Mouse (Mus musculus): ENCODE measurements at regions not wholly inside any gene's neighbourhood (a gene's known extent, or its start where the extent isn't known, plus 50 kb on each side); places are given as distances from the start of the nearest gene placed in this dataset.
A peak's percentile ranks its signal among the peaks of the same experiment; 100 is the strongest.

DNA sequence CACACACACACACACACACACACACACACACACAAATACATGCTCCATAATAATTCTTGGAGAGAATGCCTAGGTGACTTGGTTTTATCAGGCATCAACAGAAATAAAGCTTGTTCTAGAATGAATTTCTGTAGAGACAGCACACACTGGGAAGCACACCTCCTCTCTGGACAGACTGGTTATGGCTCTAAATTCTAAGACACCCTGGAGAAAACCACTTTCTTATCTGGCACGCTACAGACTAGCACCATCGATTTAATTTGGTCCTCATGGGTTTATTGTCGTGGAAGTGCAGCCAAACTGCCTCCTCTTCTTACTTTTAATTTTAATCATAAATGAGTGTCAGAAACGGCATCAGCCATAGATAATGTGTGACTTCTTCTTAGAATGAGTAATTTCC is 422.8 kb upstream of the Adgrl2 start:
- no peak for DNase-seq

DNA sequence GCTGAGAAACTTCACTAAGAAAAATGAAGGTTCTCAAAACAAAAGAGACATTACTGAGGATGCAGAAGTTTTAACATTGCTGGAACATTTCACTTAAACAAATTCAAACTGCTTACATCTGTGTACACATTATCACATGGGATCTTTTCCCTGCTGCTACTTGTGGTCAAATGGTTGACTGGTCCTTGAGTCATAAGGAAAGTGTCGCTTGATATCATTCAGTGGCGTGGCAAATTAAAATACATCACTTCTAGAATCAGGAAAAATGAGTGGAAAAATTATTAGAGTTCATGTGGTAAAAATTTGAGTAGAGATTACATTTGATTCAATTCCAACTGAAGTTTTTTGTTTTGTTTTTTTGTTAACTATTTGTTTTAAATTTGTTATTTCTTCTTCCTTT is 420.2 kb upstream of the Adgrl2 start:
- DNase-seq: no peak

DNA sequence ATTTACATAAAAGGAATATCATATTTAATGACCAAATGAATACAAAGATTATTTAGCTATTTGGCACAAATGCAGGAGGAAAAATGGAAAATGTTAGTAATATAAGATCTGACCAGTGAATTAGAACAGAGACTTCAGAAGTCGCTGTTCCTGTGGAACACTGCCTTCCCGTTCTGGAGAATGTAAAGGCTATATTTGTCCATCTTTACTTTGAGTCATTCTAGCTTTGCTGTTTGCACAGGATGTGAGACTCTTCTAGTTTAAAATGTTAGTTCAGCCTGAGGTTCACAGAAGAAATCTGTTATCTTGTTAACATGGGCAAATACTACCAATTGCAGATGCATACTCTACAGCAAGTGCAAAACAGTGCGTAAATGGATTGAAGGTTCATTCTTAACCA is 418.5 kb upstream of the Adgrl2 start:
- DNase-seq: no peak

DNA sequence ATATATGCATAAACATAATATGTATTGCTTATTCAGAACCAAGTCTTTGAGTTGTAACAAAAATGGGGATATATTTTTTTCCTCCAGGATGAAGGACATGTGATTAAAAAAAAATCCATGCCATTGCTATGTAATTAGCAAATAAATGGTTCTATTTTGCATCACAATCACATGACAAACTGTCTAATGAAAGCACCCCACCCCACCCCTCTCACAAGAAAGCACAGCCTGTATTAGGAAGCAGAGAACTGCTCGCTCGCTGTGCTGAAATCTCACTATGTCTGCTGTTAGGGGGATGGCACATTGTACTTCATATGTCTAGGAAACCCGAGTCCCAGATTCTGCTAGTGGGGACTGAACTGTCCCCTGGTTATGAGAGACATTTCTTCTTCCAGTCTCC is 415.5 kb upstream of the Adgrl2 start:
- DNase-seq: no peak

DNA sequence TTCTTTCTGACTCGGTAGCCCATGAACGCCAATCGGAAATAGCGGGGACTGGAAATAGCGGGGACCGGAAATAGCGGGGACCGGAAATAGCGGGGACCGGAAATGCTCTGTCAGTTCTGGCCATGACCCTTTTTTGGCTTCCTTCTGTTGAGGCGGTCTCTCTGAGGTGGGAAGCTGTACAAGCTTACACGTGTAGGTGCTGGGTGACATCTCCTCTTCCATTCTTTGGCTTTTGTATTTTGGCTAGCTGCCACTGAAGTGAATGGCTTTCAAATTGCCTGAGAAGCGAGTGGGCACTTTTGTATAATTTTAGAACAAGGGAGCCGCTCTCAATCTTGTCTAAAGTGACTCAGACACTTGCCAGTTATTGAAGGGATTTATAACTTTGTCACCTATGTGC is 414.3 kb upstream of the Adgrl2 start:
- DNase-seq: no peak

DNA sequence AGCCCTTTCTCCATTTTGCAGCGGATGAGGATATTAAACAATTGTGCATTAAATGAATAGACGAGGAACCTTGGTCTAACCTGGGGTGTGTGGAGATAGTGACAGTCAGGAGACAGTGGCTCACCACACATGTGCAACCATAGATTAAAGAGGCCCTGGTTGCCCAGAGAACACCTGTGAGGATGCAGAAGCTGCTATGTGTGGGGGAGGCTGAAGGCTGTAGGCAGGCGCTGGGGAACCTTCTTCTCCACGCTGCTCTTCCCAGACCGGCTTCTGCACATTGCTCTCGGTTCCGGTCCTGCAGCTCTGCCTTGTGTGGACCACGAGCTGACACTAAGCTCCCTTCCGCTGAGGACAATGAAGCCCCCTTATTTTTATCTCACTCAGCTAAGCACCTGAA is 412.1 kb upstream of the Adgrl2 start:
- no peak for DNase-seq

DNA sequence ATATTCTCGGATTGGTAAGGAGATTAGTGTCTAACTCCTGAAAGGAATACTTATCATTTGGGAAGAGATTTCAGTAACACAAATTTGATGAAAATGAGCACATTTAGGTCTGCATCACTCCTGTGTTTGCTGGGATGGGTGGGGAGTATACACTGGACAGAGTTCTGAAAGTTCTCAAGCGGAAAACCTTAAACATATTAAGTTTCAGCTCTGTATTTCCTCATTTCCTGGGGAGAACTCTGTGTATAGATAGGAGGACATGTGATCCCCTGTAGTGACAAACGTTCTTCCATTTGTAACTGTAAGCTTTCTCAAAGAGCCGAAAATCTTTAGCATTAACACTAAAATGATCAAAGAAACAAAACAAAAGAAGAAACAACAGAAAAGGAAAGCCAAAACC is 404.7 kb upstream of the Adgrl2 start:
- no peak for DNase-seq

DNA sequence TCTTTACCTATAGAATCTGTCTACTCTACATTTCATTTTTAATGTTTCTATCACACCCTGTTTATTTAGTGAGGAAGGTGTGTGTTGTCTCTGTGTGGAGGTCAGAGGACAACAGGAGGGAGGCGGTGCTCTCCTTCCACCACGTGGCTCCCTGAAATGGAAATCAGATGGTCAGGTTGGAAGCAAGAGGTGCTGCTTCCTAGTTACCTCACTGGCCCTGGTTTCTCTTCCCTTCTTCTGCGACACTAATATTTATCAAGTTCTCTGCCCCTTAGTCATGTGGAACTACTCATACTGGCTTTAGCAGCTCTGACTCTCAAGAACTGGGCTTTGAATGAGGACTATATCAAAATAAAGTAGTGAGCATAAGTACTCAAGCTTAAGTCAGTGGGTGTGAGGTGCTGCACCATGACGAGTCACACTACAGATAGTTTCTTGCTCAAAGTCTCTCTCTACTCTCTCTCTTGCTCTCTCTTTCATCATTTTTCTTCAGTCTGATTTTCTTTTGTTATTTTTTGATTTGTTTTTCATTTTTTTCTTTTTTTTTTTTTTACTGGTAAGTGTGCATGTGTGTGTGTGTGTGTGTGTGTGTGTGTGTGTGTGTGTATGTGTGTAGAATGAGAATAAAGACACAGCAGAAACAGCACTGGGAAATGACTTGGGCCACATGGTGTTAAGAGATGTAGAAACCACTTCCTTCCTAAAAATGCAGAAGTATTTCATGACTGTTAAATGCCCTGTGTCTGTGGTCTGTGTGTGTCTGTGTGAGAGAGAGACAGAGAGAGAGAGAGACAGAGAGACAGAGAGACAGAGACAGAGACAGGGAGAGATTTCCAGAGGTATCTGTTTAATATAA is 403.2 kb upstream of the Adgrl2 start:
- no peak for DNase-seq

DNA sequence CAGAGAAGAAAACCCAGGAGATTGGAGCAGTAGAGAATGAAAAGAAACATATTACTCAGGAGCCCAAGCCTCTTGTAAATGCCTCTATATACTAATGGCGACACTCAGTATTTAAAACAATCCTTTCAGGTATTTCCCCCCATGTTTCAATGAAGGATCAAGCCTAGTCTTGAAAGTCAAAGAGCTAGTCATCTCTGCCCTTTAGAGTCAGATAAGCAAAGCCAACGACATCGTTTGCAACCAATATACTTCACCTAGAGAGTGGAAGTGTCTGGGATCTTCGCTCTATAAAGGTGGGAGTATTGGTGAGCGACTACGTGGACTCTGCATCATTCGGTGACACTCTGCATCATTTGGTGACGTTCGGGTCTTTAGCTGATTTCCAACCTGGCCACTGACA is 401.8 kb upstream of the Adgrl2 start:
- DNase-seq: no peak

DNA sequence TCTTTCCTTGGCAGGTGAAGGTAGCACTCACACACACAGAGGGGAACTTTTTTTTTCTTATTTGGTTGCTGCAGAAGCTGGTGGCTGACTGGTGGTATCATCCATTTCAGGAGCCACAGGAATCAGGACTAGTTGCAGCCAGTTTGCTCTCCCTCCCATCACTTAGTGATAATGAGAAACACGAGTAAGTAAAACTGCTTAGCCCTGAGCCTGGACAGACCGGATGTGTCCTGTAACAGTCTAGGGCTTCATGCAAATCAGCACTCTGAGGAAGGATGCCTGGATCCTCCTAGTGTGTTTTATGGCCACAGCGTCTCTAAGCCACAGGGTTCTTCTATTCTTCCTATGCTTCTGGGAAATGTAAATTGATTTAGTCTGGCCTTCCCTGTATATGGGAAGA is 397.2 kb upstream of the Adgrl2 start:
- no peak for DNase-seq

DNA sequence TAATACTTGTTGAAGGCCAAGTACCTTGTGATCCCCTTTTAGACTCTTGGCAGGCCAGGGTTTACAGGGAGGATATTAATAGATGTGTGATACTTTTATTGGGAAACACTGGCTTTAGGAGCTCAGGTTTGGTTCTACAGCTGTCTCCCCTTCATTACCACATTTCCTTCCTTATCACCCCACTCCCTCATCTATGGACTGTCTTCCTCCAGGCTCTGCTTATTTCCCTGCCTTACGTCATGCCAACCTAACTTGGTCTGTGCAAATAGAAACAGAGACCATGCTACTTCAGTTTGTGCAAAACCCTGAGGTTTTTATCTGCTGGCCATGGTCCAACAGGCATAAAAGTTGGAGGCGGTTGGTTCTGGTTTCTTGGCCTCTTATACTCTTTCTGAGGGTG is 395.7 kb upstream of the Adgrl2 start:
- no peak for DNase-seq

DNA sequence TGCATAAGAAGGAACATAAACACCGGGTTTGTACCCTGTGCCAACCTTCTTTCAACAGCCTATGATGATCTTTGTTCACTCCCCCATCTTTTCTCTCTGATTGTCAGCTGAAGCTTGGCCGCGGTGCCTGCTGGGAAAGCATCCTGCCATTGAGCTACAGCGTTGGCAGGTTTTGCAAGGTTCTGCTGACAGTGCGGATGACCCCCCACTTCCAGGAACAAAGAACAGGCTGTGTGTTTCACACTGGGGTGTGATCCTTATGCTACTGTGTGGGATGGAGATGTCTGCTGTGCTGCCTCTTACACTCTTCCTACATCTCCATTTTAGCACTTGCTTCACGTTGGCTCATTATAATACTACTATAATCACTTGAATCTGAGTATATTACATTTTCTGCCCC is 395.0 kb upstream of the Adgrl2 start:
- no peak for DNase-seq

DNA sequence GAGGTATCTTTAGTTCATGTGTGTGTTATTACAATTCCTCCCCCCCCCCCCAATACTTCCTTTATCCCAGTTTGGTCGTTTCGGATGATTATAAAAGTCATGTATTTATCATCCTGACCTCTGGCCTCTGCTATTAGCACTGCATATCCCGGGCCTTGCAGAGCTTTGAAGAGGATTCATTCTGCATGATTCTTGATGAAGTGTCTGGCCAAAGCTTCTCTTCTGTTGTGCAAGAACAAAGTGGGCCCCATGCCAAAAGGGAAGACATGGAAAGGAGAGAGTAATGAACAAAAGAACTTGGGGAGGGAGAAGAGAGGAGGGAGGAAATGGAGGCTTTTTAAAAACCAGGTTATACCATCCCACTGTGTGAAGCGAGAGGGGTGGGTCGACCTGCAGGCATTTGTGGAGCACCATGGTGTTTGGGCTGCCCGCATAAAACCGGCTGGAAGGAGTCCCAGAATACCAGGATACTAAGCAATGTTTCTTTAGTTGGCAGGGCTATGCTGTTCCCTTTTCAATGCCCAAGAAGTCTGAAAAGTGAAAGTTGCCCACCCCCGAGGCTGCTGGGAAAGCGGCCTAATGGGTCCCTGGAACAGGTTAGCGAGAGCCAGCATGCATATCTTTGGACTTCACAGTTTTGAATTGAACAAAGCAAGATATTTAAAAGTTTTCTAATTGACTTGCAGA is 391.3 kb upstream of the Adgrl2 start:
- peak; percentile 77 for DNase-seq

DNA sequence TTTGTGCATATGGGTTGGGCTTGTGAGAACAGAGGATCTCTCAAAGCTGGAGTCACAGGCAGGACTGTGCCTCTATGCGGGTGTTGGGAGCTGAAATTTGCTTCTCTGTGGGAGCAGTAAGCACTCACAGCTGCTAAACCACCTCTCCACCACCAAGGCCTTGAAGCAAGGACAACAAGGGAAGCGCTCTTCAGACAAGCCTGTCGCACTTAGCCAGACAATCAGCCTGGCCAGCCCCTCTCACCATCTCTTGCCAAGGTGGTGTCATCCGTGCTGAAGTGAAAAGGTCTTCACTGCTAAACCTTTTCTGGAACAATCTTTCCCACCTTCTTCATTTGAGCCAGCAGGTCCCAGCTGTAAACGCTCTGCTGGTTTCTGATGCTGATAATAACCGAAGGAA is 390.7 kb upstream of the Adgrl2 start:
- DNase-seq: peak; percentile 27

DNA sequence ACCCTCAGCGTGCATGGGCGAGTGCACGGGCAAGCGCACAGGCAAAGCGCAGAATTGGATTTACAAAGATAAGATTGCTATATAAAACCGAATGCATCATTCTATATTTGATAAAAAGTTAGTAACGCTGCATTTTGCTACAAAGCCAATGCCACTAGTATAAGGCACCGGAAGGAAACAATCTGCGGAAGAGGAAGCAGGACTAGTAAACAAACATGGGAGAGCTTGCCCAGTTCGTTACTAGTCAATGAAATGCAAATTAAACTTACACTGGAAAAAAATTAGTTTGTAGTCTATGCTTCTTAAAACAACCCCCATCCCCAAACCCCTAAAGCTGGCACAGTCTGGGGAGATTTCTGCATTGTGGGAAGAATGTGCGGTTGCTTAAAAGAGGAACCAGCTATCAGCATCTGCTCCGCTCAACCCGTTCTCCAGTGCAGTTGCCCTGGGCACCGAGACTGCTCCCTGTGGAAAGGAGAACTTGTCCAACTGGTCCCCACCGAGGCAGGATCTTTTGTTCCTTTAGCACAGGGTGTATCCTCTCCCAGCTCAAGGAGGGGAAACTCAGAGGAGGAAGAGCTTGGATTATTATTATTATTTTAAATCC is 389.6 kb upstream of the Adgrl2 start:
- DNase-seq: no peak

DNA sequence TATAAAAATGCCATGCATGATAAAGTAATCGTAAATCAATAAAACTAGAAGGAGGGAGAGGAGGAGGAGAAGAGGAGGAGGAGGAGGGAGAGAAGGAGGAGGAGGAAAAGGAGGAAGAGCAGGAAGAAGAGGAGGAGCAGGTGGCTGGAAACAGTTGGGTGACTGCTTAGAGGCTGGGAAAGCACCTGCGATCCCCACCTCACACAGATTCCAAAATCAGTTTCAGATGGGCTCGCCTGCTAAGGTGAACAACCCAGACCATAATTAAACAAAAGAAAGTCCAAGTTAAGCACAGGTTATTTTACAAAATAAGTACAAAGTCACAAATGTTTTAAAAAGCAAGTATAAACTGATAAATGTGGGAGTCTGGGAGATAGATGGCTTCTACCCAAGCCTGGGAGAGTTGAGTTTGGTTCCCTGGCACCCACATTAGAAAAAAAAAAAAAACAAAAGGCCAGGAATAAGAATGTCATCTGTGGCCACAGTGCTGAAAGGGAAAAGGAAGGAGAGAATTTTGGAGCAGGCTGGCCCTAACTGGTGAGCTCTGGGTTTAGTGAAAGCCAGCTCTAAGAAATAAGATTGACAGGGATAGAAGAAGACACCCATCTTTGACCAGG is 389.0 kb upstream of the Adgrl2 start:
- DNase-seq: no peak

DNA sequence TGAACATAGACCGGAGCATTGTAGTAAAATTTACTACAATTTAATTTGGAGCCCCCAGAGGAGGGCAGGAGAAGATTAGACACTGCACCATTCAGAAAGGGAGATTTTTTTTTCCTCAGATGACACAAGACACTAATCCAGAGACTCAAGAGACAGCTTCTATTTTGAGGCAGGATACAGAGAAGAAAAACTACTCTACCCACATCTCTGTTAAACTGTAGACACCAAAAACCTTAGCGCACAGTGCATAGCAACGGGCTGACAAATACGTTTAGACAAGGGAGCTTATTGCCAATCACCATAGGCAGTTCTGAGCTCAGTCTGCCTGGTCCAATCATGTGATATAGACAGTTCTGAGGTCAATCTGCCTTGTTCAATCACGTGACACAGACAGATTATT is 381.1 kb upstream of the Adgrl2 start:
- DNase-seq: no peak

DNA sequence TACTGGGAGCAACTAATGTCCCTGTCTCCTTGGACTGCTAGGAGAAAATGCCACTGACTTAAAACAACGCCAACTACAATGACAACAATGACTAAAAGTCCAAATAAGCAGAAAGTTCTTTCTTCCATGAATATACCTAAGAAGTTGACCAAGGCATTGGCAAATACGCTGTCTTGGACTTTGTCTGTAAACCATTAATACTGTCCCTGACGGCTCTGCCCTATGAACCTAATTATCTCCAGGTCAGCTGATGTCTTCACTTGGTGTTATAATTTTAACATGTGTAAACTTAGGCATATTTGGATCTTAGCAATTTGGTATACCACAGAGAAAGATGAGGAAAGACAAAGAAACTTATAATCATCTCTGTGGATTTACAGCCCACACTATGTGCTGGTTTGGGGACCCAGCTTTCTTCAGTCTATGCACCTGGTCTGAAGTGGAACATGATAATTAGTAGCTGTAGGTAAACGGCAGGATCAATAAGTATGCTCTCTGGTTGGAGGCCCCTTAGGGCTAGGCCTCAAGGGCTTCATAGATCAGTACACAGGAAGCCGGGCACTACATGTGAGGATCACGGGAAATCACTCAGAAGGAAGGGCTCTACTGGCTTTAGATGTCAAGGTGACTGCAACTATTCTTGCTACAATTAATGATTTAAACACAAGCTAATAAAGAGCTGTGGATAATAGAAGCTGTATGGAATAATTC is 380.3 kb upstream of the Adgrl2 start:
- DNase-seq: no peak

DNA sequence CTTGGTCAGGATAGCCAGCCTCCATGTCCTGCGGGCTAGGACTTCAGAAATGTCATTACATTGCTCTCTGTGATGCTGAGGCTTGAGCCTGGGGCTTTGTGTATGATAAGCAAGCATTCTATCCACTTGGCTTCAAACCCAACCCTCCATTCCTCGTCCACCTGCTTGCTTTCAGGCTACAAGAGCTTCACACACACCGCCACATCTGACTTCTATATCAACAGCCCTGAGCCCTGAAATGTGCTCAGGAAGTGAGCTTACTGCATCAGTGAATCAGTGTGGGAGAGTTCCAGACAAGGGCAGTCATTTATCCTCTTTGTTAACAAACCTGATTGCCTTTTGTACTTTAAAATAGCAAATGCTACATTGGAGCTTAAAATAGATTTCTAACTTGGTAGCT is 377.5 kb upstream of the Adgrl2 start:
- DNase-seq: no peak

DNA sequence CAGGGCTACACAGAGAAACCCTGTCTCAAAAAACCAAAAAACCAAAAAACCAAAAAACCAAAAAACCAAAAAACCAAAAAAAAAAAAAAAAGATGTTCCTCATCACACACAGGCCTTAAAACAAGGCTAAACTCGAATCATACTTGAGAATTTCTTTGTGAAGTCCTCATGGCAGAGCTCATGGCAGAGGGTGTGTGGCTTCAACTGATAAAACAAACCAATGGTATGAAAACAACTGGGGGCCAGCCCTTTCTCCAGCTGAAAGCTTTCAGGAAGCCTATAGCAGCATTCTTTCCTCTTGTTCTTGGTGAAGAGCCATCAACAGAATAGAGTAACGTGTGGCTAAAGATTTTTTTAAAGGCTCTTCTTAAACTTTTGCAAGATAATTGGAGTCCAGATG is 369.8 kb upstream of the Adgrl2 start:
- no peak for DNase-seq

DNA sequence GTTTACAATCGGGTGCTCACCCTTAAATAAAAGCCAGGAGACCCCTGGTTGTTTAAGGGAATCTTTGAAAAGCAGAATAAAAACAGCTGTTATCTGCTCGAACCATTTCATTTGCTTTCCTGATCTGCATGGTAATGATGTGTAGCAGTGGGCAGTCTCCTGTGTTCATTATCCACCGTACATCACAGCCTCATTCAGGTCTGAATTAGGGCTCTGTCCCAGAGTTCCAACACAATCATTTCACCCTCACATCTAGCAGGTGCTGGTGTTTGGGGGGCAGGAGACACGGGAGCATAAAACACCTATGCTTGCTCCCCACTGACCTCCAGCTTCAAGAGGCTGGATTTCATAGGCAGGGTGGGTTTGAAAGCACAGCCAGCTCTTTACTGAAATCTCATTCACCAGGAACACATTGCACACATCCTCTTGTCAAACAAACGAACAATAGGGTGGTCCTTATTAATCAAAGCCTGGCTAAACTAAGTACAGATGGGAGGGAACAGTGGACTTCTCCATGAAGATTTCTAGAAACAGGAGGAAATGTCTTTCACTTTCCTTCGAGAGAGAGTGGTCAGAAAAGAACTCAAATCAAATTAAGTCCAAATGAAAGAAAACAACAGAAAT is 368.3 kb upstream of the Adgrl2 start:
- no peak for DNase-seq
